Mouse (Mus musculus) forebrain, embryonic 10.5 days (tissue): Measurements from ENCODE around the gene Slc31a1. TPM values are rescaled to one million over a fixed set of nuclear protein-coding genes. Genes with fewer than 3 reads are reported as not detected.

Experiments used
- DNase-seq: peaks from one replicate; pipeline ENCODE4 v3.0.0-alpha.2; 2017; ENCODE audit warnings: low spot score; ENCODE audit errors: extremely low spot score
- H3K27ac ChIP-seq: fragments of 300-500 bp; sonication (generic); 2 replicates; pipeline ENCODE4 v1.5.1; 2016; ENCODE audit warnings: mild to moderate bottlenecking
- H3K27me3 ChIP-seq: fragments of 300-500 bp; sonication (generic); 2 replicates; pipeline ENCODE4 v1.6.1; 2016; ENCODE audit warnings: mild to moderate bottlenecking; ENCODE audit not compliant: poor library complexity, severe bottlenecking
- H3K36me3 ChIP-seq: fragments of 300-500 bp; sonication (generic); replicated peaks from 2 replicates; pipeline ENCODE4 v1.6.1; 2016; ENCODE audit warnings: mild to moderate bottlenecking, moderate library complexity
- H3K4me1 ChIP-seq: fragments of 300-500 bp; sonication (generic); 2 replicates; pipeline ENCODE4 v1.6.1; 2016
- H3K4me3 ChIP-seq: fragments of 300-500 bp; sonication (generic); 2 replicates; pipeline ENCODE4 v1.5.1; 2016; ENCODE audit warnings: mild to moderate bottlenecking, moderate library complexity
- H3K9me3 ChIP-seq: fragments of 300-500 bp; sonication (generic); 2 replicates; pipeline ENCODE4 v1.6.1; 2016; ENCODE audit warnings: mild to moderate bottlenecking, moderate library complexity
- WGBS: fragments of 180-500 bp; shearing (Covaris S2); methylation state at CpG from one replicate; pipeline ENCODE4 v1.1.7; 2016; 5-methylcytosine and 5-hydroxymethylcytosine counted together
- polyA plus RNA-seq: library from polyadenylated mRNA; unstranded; fragments of >200 nt; fragmentation: Nextera tagmentation; extraction: Ambion mirVana; gene quantifications from 2 replicates; pipeline ENCODE4 v1.2.1, GENCODE M21; 2016

The Slc31a1 gene
- 54.9 and 55.1 TPM in 2 replicates for polyA plus RNA-seq

- Histone ChIP-seq H3K4me3 (peak within 1 kb of the TSS; percentile 63), H3K27ac (peak within 1 kb of the TSS; percentile 89), H3K4me1 (peaks cover 24% of the 10 kb centered on the region), H3K27me3 (no peaks in the 10 kb centered on the region), H3K36me3 (no peaks in the 10 kb centered on the region), H3K9me3 (no peaks in the 10 kb centered on the region)
- WGBS, result under 1% methylated on average over 51 of the region's 51 CpGs
- peak; percentile 99 for DNase-seq
Measured at GRCm38 (mm10) chr4:62360088-62360804, at the start of gene Slc31a1, which contains the start of gene Fkbp15. Gene Slc31a1 (plus strand): TSS chr4:62360727. Gene Fkbp15 (minus strand): TSS chr4:62360548.

- H3K36me3 ChIP-seq, result peaks cover 33% of the 10 kb centered on the region
- no peaks in the 10 kb centered on the region for H3K27me3 ChIP-seq
- no peak overlapping the region for H3K4me3 ChIP-seq
- H3K27ac ChIP-seq, result no peak overlapping the region
- DNase-seq, result no peak
- H3K4me1 ChIP-seq, result no peaks in the 10 kb centered on the region
- H3K9me3 ChIP-seq, result no peaks in the 10 kb centered on the region
- WGBS, result 95% methylated on average over 2 of the region's 2 CpGs
Measured at GRCm38 (mm10) chr4:62312821-62313220, 47.7 kb upstream of the Slc31a1 start.

GRCm38 (mm10) chr4:62313641-62314211 lies 46.8 kb upstream of the Slc31a1 start:
- H3K4me1 ChIP-seq, result no peaks in the 10 kb centered on the region
- 85% methylated on average over 9 of the region's 9 CpGs for WGBS

GRCm38 (mm10) chr4:62314516-62314915 lies 46.0 kb upstream of the Slc31a1 start:
- Histone ChIP-seq H3K4me1 (no peaks in the 10 kb centered on the region), H3K9me3 (no peaks in the 10 kb centered on the region), H3K27me3 (no peaks in the 10 kb centered on the region), H3K4me3 (no peak overlapping the region), H3K27ac (no peak overlapping the region), H3K36me3 (peaks cover 35% of the 10 kb centered on the region)
- no peak for DNase-seq
- 83% methylated on average over 3 of the region's 3 CpGs for WGBS

More at GRCm38 (mm10) chr4:62313641-62314211, 46.8 kb upstream of the Slc31a1 start:
- Histone ChIP-seq H3K27me3 (no peaks in the 10 kb centered on the region), H3K9me3 (no peaks in the 10 kb centered on the region), H3K27ac (no peak overlapping the region), H3K36me3 (peaks cover 30% of the 10 kb centered on the region), H3K4me3 (no peak overlapping the region)
- DNase-seq, result no peak

- Histone ChIP-seq H3K27ac (no peak overlapping the region), H3K9me3 (no peaks in the 10 kb centered on the region), H3K4me1 (no peaks in the 10 kb centered on the region), H3K27me3 (no peaks in the 10 kb centered on the region), H3K36me3 (peaks cover 46% of the 10 kb centered on the region), H3K4me3 (no peak overlapping the region)
- WGBS, result 84% methylated on average over 2 of the region's 2 CpGs
- no peak for DNase-seq
Measured at GRCm38 (mm10) chr4:62316456-62316855, 44.1 kb upstream of the Slc31a1 start.

GRCm38 (mm10) chr4:62318294-62318693 lies 42.2 kb upstream of the Slc31a1 start:
- 65% methylated on average over 1 of the region's 1 CpGs for WGBS
- no peaks in the 10 kb centered on the region for H3K9me3 ChIP-seq
- no peaks in the 10 kb centered on the region for H3K4me1 ChIP-seq
- no peak overlapping the region for H3K27ac ChIP-seq
- DNase-seq, result no peak
- peaks cover 49% of the 10 kb centered on the region for H3K36me3 ChIP-seq
- H3K27me3 ChIP-seq, result no peaks in the 10 kb centered on the region
- H3K4me3 ChIP-seq, result no peak overlapping the region

- H3K4me3 ChIP-seq, result no peak overlapping the region
- H3K27ac ChIP-seq, result no peak overlapping the region
- H3K27me3 ChIP-seq, result no peaks in the 10 kb centered on the region
- no peaks in the 10 kb centered on the region for H3K4me1 ChIP-seq
- H3K36me3 ChIP-seq, result peaks cover 59% of the 10 kb centered on the region
- H3K9me3 ChIP-seq, result no peaks in the 10 kb centered on the region
- 96% methylated on average over 3 of the region's 3 CpGs for WGBS
- DNase-seq, result no peak
Measured at GRCm38 (mm10) chr4:62322684-62323083, 37.8 kb upstream of the Slc31a1 start.

GRCm38 (mm10) chr4:62326111-62326510 lies 34.4 kb upstream of the Slc31a1 start:
- H3K4me3 ChIP-seq, result no peak overlapping the region
- H3K27ac ChIP-seq, result no peak overlapping the region
- DNase-seq, result no peak
- H3K27me3 ChIP-seq, result no peaks in the 10 kb centered on the region
- H3K36me3 ChIP-seq, result peaks cover 61% of the 10 kb centered on the region
- H3K4me1 ChIP-seq, result no peaks in the 10 kb centered on the region
- H3K9me3 ChIP-seq, result no peaks in the 10 kb centered on the region

- 88% methylated on average over 6 of the region's 6 CpGs for WGBS
- no peaks in the 10 kb centered on the region for H3K4me1 ChIP-seq
- no peak overlapping the region for H3K4me3 ChIP-seq
- H3K27me3 ChIP-seq, result no peaks in the 10 kb centered on the region
- peaks cover 49% of the 10 kb centered on the region for H3K36me3 ChIP-seq
- no peak for DNase-seq
- no peak overlapping the region for H3K27ac ChIP-seq
- H3K9me3 ChIP-seq, result no peaks in the 10 kb centered on the region
Measured at GRCm38 (mm10) chr4:62328941-62329660, 31.4 kb upstream of the Slc31a1 start.

GRCm38 (mm10) chr4:62331977-62332376 lies 28.6 kb upstream of the Slc31a1 start:
- Histone ChIP-seq H3K9me3 (no peaks in the 10 kb centered on the region), H3K36me3 (peaks cover 47% of the 10 kb centered on the region), H3K27ac (no peak overlapping the region), H3K4me3 (no peak overlapping the region), H3K27me3 (no peaks in the 10 kb centered on the region), H3K4me1 (no peaks in the 10 kb centered on the region)
- DNase-seq, result no peak
- WGBS, result 83% methylated on average over 5 of the region's 5 CpGs

- Histone ChIP-seq H3K27me3 (no peaks in the 10 kb centered on the region), H3K4me3 (no peak overlapping the region), H3K9me3 (no peaks in the 10 kb centered on the region), H3K36me3 (peaks cover 21% of the 10 kb centered on the region), H3K4me1 (no peaks in the 10 kb centered on the region), H3K27ac (no peak overlapping the region)
- WGBS, result 92% methylated on average over 5 of the region's 5 CpGs
- DNase-seq, result no peak
Measured at GRCm38 (mm10) chr4:62338536-62338935, 22.0 kb upstream of the Slc31a1 start.

- no peaks in the 10 kb centered on the region for H3K27me3 ChIP-seq
- no peaks in the 10 kb centered on the region for H3K9me3 ChIP-seq
- WGBS, result 94% methylated on average over 1 of the region's 1 CpGs
- no peaks in the 10 kb centered on the region for H3K4me1 ChIP-seq
- H3K27ac ChIP-seq, result no peak overlapping the region
- peaks cover 26% of the 10 kb centered on the region for H3K36me3 ChIP-seq
- no peak overlapping the region for H3K4me3 ChIP-seq
- no peak for DNase-seq
Measured at GRCm38 (mm10) chr4:62344000-62344399, 16.5 kb upstream of the Slc31a1 start.

GRCm38 (mm10) chr4:62345827-62346226 lies 14.7 kb upstream of the Slc31a1 start:
- H3K4me3 ChIP-seq, result no peak overlapping the region
- peaks cover 27% of the 10 kb centered on the region for H3K36me3 ChIP-seq
- no peaks in the 10 kb centered on the region for H3K4me1 ChIP-seq
- DNase-seq, result no peak
- H3K27me3 ChIP-seq, result no peaks in the 10 kb centered on the region
- H3K9me3 ChIP-seq, result no peaks in the 10 kb centered on the region
- 83% methylated on average over 4 of the region's 4 CpGs for WGBS
- no peak overlapping the region for H3K27ac ChIP-seq
